Mouse (Mus musculus) lung, embryonic 14.5 days (tissue): ENCODE data around the gene Ccdc91. TPM values are rescaled to one million over a fixed set of nuclear protein-coding genes. Genes with fewer than 3 reads are reported as not detected.
A peak's percentile ranks its signal among the peaks of the same experiment; 100 is the strongest.

ENCODE experiments used
- ATAC-seq: fragments of 200-750 bp; cut with Nextera tagmentation; 2 replicates; pipeline ENCODE4 v1.8.0; 2017; ENCODE audit warnings: mild to moderate bottlenecking, moderate TSS enrichment, moderate library complexity; ENCODE audit not compliant: insufficient read depth
- DNase-seq: peaks from one replicate; pipeline ENCODE4 v3.0.0-alpha.2; 2015
- H3K27ac ChIP-seq: fragments of 300-500 bp; sonication (generic); 2 replicates; pipeline ENCODE4 v1.5.1; 2014; ENCODE audit warnings: low read depth, mild to moderate bottlenecking, moderate library complexity
- H3K27me3 ChIP-seq: fragments of 300-500 bp; sonication (generic); 2 replicates; pipeline ENCODE4 v1.6.1; 2014; ENCODE audit warnings: low read length, control low read depth; ENCODE audit not compliant: insufficient read depth
- H3K36me3 ChIP-seq: fragments of 300-500 bp; sonication (generic); 2 replicates; pipeline ENCODE4 v1.6.1; 2014; ENCODE audit warnings: control low read depth; ENCODE audit not compliant: insufficient read depth
- H3K4me1 ChIP-seq: fragments of 300-500 bp; sonication (generic); 2 replicates; pipeline ENCODE4 v1.6.1; 2014; ENCODE audit warnings: antibody characterized with exemption, control low read depth; ENCODE audit not compliant: insufficient read depth
- H3K4me2 ChIP-seq: fragments of 300-500 bp; sonication (generic); 2 replicates; pipeline ENCODE4 v1.6.1; 2014; ENCODE audit warnings: mild to moderate bottlenecking
- H3K4me3 ChIP-seq: fragments of 300-500 bp; sonication (generic); 2 replicates; pipeline ENCODE4 v1.5.1; 2014; ENCODE audit warnings: low read depth, low read length
- H3K9ac ChIP-seq: fragments of 300-500 bp; sonication (generic); 2 replicates; pipeline ENCODE4 v1.6.1; 2014
- H3K9me3 ChIP-seq: fragments of 300-500 bp; sonication (generic); 2 replicates; pipeline ENCODE4 v1.6.1; 2016; ENCODE audit warnings: low read depth, low read length, control low read depth
- CTCF ChIP-seq: IDR thresholded peaks from 2 replicates; pipeline ENCODE4 v1.5.1; 2016; ENCODE audit warnings: antibody characterized with exemption, low read depth
- WGBS: fragments of 180-500 bp; shearing (Covaris S2); extraction: QIAGEN DNeasy Blood & Tissue Kit; methylation state at CpG from one replicate; pipeline ENCODE4 v1.1.7; 2014; 5-methylcytosine and 5-hydroxymethylcytosine counted together
- polyA plus RNA-seq: library from polyadenylated mRNA; unstranded; fragments of >200 nt; fragmentation: Nextera tagmentation; extraction: Ambion mirVana; gene quantifications from 2 replicates; pipeline ENCODE4 v1.2.1, GENCODE M21; 2014

The Ccdc91 gene
- polyA plus RNA-seq, 1 experiment from 2014 or later = 22.9 TPM

DNA sequence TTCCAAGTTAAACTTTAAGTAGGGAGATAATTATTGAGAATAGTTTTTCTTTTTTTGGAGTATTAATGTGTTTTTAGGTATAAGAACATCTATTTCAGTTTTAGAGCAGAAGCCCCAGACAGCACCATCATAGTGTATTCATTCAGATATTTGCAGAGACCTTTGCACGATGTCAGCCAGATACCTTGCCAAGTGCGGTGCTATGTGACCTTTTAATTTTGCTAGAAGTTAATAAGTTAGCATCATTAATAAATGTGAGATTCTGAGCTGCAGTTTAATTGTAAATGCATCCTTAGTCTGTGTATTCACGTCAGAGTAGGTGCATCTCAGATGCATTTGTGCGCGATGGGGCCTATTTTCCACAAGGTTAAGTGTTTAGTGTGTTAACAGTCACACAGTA lies 59.3 kb downstream of the Ccdc91 start:
- no peaks in the 10 kb centered on the region for H3K4me1 ChIP-seq
- H3K36me3 ChIP-seq = no peaks in the 10 kb centered on the region; the same call in 1 of the 2 replicates
- no peak for TF ChIP-seq CTCF
- no peak overlapping the region for H3K4me2 ChIP-seq
- WGBS = 92% methylated on average over 5 of the region's 5 CpGs
- no peaks in the 10 kb centered on the region for H3K27me3 ChIP-seq
- no peaks in the 10 kb centered on the region for H3K9me3 ChIP-seq
- ATAC-seq = no peak
- H3K4me3 ChIP-seq = no peak overlapping the region
- no peak overlapping the region for H3K9ac ChIP-seq
- no peak overlapping the region for H3K27ac ChIP-seq
- DNase-seq = no peak

DNA sequence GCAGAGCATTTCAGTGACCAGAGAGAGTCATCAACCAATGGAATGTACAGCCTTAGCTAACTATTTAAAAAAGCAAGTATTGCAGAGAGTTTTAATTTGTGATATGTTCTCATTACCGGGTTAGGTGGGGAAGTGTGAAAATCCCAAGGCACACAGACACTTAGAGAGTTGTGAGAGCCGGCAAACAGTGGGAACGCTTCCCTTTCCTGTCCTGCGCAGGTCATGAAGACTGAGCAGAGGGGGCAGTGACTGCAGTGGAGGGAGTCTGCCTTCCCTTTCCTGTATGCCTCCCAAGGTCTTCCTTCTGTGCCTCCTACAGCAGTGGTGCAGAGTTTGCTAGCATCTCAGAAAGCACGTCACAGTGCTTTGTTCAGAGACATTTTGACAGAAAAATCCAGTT lies 62.6 kb downstream of the Ccdc91 start:
- H3K27ac ChIP-seq = no peak overlapping the region
- H3K9ac ChIP-seq = no peak overlapping the region
- no peak overlapping the region for H3K4me2 ChIP-seq
- no peaks in the 10 kb centered on the region for H3K27me3 ChIP-seq
- no peaks in the 10 kb centered on the region for H3K4me1 ChIP-seq
- no peak overlapping the region for H3K4me3 ChIP-seq
- H3K36me3 ChIP-seq = no peaks in the 10 kb centered on the region; the same call in 1 of the 2 replicates
- no peaks in the 10 kb centered on the region for H3K9me3 ChIP-seq
- no peak for DNase-seq
- 77% methylated on average over 5 of the region's 5 CpGs for WGBS
- TF ChIP-seq CTCF = no peak
- ATAC-seq = no peak

DNA sequence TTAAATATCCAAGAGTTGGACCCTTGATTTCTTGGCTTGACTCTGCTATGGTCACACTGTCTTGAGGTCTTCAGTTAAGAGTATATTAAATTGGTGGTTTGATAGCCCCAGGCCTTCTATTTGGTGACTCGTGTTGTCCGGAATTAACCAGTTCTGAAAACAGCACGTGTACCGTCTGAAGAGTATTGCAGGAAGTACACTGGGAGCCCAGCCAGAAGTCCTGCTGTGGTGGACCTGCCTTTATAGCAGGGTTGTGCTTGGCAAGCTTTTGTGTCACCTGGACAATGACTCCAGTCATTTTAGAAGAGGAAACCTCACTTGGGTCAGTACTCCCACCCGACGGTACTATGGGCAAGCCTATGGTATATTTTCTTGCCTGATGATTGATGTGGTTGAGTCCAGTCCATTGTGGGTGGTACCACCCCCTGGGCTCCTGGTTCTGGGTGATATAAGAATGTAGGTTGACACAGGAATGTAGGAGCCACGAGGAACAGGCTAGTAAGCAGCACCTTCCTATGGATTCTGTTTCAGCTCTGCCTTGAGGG lies 63.5 kb downstream of the Ccdc91 start:
- H3K27me3 ChIP-seq = no peaks in the 10 kb centered on the region
- H3K4me2 ChIP-seq = no peak overlapping the region
- H3K4me3 ChIP-seq = no peak overlapping the region
- no peak overlapping the region for H3K9ac ChIP-seq
- H3K36me3 ChIP-seq = no peaks in the 10 kb centered on the region; the same call in 1 of the 2 replicates
- H3K27ac ChIP-seq = no peak overlapping the region
- WGBS = 85% methylated on average over 7 of the region's 7 CpGs
- ATAC-seq (no peak), DNase-seq (peak; percentile 4)
- H3K4me1 ChIP-seq = no peaks in the 10 kb centered on the region
- no peak for TF ChIP-seq CTCF
- no peaks in the 10 kb centered on the region for H3K9me3 ChIP-seq

DNA sequence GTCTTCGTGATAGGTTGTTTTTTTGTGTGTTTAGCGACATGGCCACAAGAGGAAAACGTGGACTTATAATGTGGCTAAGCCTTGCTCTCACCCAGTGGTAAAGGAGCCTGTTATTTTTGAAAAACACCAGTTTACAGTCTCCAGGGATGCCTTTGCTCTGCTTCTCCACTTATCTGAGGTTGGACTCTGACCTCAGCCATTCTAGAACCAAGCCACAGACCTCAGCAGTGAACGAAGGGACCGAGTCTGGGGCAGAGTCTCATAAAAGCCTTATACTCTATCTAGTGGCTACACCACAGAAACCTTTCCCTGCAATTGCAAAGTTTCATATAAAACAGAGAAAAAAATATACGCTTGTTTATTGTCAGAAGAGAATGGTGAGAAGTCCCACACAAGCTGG lies 65.3 kb downstream of the Ccdc91 start:
- Histone ChIP-seq H3K27ac (no peak overlapping the region), H3K9ac (no peak overlapping the region), H3K36me3 (no peaks in the 10 kb centered on the region), H3K4me1 (no peaks in the 10 kb centered on the region), H3K4me2 (no peak overlapping the region), H3K4me3 (no peak overlapping the region), H3K9me3 (no peaks in the 10 kb centered on the region), H3K27me3 (no peaks in the 10 kb centered on the region)
- no peak for TF ChIP-seq CTCF
- DNase-seq = no peak
- no peak for ATAC-seq
- WGBS = 85% methylated on average over 6 of the region's 6 CpGs

DNA sequence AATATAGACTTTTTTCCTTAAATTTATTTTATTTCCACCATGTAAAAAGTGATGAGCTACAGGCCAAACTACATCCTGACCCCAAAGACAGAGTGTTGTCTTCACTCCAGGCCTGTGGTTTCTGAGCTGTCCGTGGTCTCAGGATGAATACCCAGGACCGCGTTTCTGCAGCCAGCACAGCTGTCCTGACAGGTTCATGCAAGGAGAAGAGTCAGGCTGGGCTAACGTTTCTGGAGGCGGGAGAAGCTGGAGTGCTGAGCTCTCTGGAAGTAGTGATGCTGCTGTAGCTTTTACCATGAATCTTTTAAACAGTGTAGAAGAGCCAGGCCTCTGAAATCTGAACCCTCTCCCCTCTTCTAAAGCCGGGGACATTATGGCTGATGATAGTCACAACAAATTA lies 80.0 kb downstream of the Ccdc91 start:
- no peaks in the 10 kb centered on the region for H3K9me3 ChIP-seq
- no peak for ATAC-seq
- no peak overlapping the region for H3K4me3 ChIP-seq
- H3K36me3 ChIP-seq = no peaks in the 10 kb centered on the region
- H3K27ac ChIP-seq = no peak overlapping the region
- H3K9ac ChIP-seq = no peak overlapping the region
- no peak for TF ChIP-seq CTCF
- H3K4me1 ChIP-seq = no peaks in the 10 kb centered on the region
- WGBS = 45% methylated on average over 6 of the region's 6 CpGs
- H3K4me2 ChIP-seq = no peak overlapping the region
- no peak for DNase-seq
- H3K27me3 ChIP-seq = no peaks in the 10 kb centered on the region

DNA sequence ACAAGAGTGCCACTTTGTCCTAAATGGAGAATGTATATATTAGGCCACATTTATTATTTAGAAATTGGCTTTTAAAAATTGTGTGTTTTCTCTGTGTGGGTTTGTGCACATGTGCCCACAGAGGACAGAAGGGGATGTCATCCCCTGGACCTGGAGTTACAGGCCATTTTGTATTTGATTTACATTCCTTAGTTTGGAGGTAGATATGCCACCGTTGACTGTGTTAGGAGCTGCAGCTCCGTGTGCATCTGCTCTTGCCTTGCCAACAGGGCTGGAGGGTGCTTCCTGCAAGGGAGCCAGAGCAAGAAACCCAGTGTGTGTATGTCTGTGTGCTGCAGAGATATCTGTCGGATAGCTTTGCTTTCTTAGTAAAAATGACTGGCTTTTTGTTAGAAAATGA lies 83.7 kb downstream of the Ccdc91 start:
- Histone ChIP-seq H3K4me3 (no peak overlapping the region), H3K36me3 (no peaks in the 10 kb centered on the region), H3K9me3 (no peaks in the 10 kb centered on the region), H3K4me1 (no peaks in the 10 kb centered on the region), H3K4me2 (no peak overlapping the region), H3K9ac (no peak overlapping the region), H3K27ac (no peak overlapping the region), H3K27me3 (no peaks in the 10 kb centered on the region)
- 67% methylated on average over 3 of the region's 3 CpGs for WGBS
- no peak for TF ChIP-seq CTCF
- no peak for DNase-seq
- no peak for ATAC-seq

DNA sequence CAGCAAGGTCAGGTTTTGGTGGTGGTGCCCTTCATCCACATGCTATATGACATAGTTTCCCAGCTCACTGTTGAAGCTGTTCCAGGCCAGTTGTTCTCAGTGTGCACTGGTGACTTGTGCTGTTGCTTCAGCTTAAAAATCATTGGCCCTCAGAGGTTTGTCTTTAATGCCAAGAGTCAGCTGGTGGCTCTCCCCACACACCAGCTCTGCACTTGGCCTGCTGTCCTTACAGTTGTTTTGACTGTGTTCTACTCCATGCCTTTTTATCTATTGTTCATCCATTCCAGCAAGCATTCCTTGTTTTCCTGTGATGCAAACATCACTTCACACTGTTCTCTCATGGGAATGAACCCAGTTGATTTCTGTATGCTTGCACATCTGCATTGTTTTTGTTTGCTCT lies 84.8 kb downstream of the Ccdc91 start:
- Histone ChIP-seq H3K4me1 (no peaks in the 10 kb centered on the region), H3K27ac (no peak overlapping the region), H3K4me2 (no peak overlapping the region), H3K36me3 (no peaks in the 10 kb centered on the region), H3K9me3 (no peaks in the 10 kb centered on the region), H3K4me3 (no peak overlapping the region), H3K9ac (no peak overlapping the region), H3K27me3 (no peaks in the 10 kb centered on the region)
- no peak for DNase-seq
- no peak for TF ChIP-seq CTCF
- ATAC-seq = no peak

DNA sequence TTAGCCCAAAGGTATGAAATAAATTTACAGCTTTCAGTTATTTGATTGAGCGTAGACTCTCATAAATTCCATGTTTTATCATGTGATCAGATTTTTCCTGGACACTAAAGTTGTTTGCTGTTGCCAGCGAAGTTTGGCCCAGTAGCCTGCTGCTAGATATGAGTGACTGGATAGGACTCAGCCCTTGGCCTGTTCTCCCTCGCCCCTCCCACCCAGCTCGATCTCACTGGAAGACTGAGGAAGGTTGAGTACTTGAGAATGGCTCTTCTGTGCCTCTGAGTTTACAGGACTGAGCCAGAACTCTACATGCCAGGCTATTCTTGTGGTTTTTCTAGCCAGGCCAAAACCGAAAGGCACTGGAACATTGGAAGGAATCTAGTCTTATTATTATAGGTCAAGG lies 93.6 kb downstream of the Ccdc91 start:
- no peaks in the 10 kb centered on the region for H3K9me3 ChIP-seq
- H3K36me3 ChIP-seq = no peaks in the 10 kb centered on the region
- 80% methylated on average over 5 of the region's 5 CpGs for WGBS
- no peaks in the 10 kb centered on the region for H3K27me3 ChIP-seq
- H3K4me1 ChIP-seq = no peaks in the 10 kb centered on the region
- no peak overlapping the region for H3K9ac ChIP-seq
- no peak overlapping the region for H3K4me2 ChIP-seq
- TF ChIP-seq CTCF = no peak
- H3K4me3 ChIP-seq = no peak overlapping the region
- H3K27ac ChIP-seq = no peak overlapping the region
- DNase-seq (no peak), ATAC-seq (no peak)
